Mouse (Mus musculus): ENCODE results near the gene Fdx1. TPM values are rescaled to one million over a fixed set of nuclear protein-coding genes. Genes with fewer than 3 reads are reported as not detected.

Gene Fdx1
- polyA plus RNA-seq, 1 experiment from 2014 or later: 126 TPM

GRCm38 (mm10) chr9:51973846-51974245, 10.5 kb upstream of the Fdx1 start:
- no peak overlapping the region for H3K4me2 ChIP-seq (replicated peaks; ENCODE audit: low read depth)
- 33% methylated on average over 3 of the region's 3 CpGs for WGBS

DNA sequence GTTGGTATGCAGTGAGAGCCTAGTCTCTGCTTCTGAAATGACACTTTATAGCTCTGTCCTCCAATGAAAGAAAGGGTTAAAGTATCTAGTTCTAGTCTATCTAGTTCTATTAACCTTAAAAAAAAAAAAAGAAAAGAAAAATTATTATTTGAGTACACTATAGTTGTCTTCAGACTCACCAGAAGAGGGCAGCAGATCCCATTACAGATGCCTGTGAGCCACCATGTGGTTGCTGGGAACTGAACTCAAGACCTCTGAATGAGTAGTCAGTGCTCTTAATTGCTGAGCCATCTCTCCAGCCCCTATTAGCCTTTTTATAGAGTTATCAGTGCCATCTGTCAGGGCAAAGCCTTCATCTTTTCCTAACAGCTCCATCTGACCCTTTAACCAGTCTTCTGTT, 3.0 kb upstream of the Fdx1 start:
- no peak overlapping the region for H3K9ac ChIP-seq (ENCODE audit: low read depth, low read length)
- no peaks in the 10 kb centered on the region for H3K27me3 ChIP-seq (replicated peaks; ENCODE audit: control insufficient read depth, insufficient read depth, low read length)
- H3K4me3 ChIP-seq (ENCODE audit: low read depth, low read length): no peak overlapping the region
- no peak overlapping the region for H3K27ac ChIP-seq (ENCODE audit: low read depth, low read length)
- no peak for ATAC-seq
- H3K9me3 ChIP-seq (ENCODE audit: control insufficient read depth): no peaks in the 10 kb centered on the region
- no peak overlapping the region for H3K4me2 ChIP-seq (replicated peaks; ENCODE audit: low read depth)
- TF ChIP-seq CTCF (IDR thresholded peaks at IDR 0.05; ENCODE audit: low read depth): peak; percentile 59
- 0 out of 2 replicates have a peak, but pooled peaks cover 4% of the 10 kb centered on the region for H3K4me1 ChIP-seq (replicated peaks; ENCODE audit: control insufficient read depth, insufficient read depth, low read length)
- no peaks in the 10 kb centered on the region for H3K36me3 ChIP-seq (ENCODE audit: control insufficient read depth, insufficient read depth)

More at GRCm38 (mm10) chr9:51973846-51974245, 10.5 kb upstream of the Fdx1 start:
- Histone ChIP-seq H3K4me3 (ENCODE audit: low read depth, low read length) (no peak overlapping the region), H3K9me3 (ENCODE audit: control insufficient read depth) (no peaks in the 10 kb centered on the region), H3K27ac (ENCODE audit: low read depth, low read length) (no peak overlapping the region), H3K4me1 (replicated peaks; ENCODE audit: control insufficient read depth, insufficient read depth, low read length) (no peaks in the 10 kb centered on the region), H3K36me3 (ENCODE audit: control insufficient read depth, insufficient read depth) (no peaks in the 10 kb centered on the region), H3K9ac (ENCODE audit: low read depth, low read length) (no peak overlapping the region), H3K27me3 (replicated peaks; ENCODE audit: control insufficient read depth, insufficient read depth, low read length) (peaks cover 16% of the 10 kb centered on the region; the same call in 1 of the 2 replicates)
- ATAC-seq: no peak
- TF ChIP-seq CTCF (IDR thresholded peaks at IDR 0.05; ENCODE audit: low read depth): no peak

GRCm38 (mm10) chr9:51964110-51964509, 754 bp upstream of the Fdx1 start:
- 63% methylated on average over 6 of the region's 6 CpGs for WGBS
- H3K4me1 ChIP-seq (replicated peaks; ENCODE audit: control insufficient read depth, insufficient read depth, low read length): 0 out of 2 replicates have a peak, but pooled peaks cover 5% of the 10 kb centered on the region
- no peak for TF ChIP-seq CTCF (IDR thresholded peaks at IDR 0.05; ENCODE audit: low read depth)
- H3K4me3 ChIP-seq (ENCODE audit: low read depth, low read length): no peak overlapping the region
- no peak overlapping the region for H3K9ac ChIP-seq (ENCODE audit: low read depth, low read length)
- H3K36me3 ChIP-seq (ENCODE audit: control insufficient read depth, insufficient read depth): no peaks in the 10 kb centered on the region
- no peaks in the 10 kb centered on the region for H3K9me3 ChIP-seq (ENCODE audit: control insufficient read depth)
- H3K27me3 ChIP-seq (replicated peaks; ENCODE audit: control insufficient read depth, insufficient read depth, low read length): no peaks in the 10 kb centered on the region
- no peak overlapping the region for H3K4me2 ChIP-seq (replicated peaks; ENCODE audit: low read depth)
- no peak for ATAC-seq
- H3K27ac ChIP-seq (ENCODE audit: low read depth, low read length): no peak overlapping the region

GRCm38 (mm10) chr9:51961190-51961909, 2.0 kb downstream of the Fdx1 start:
- Histone ChIP-seq H3K4me3 (ENCODE audit: low read depth, low read length) (no peak overlapping the region), H3K36me3 (ENCODE audit: control insufficient read depth, insufficient read depth) (0 out of 2 replicates have a peak, but pooled peaks cover 4% of the 10 kb centered on the region), H3K4me1 (replicated peaks; ENCODE audit: control insufficient read depth, insufficient read depth, low read length) (0 out of 2 replicates have a peak, but pooled peaks cover 5% of the 10 kb centered on the region), H3K9me3 (ENCODE audit: control insufficient read depth) (no peaks in the 10 kb centered on the region), H3K4me2 (replicated peaks; ENCODE audit: low read depth) (peak overlapping the region; percentile 21; the same call in 1 of the 2 replicates), H3K9ac (ENCODE audit: low read depth, low read length) (no peak overlapping the region), H3K27ac (ENCODE audit: low read depth, low read length) (no peak overlapping the region), H3K27me3 (replicated peaks; ENCODE audit: control insufficient read depth, insufficient read depth, low read length) (no peaks in the 10 kb centered on the region)
- WGBS: 58% methylated on average over 6 of the region's 6 CpGs
- ATAC-seq: no peak
- TF ChIP-seq CTCF (IDR thresholded peaks at IDR 0.05; ENCODE audit: low read depth): no peak

GRCm38 (mm10) chr9:51960331-51960730, 3.0 kb downstream of the Fdx1 start:
- 0 out of 2 replicates have a peak, but pooled peaks cover 6% of the 10 kb centered on the region for H3K36me3 ChIP-seq (ENCODE audit: control insufficient read depth, insufficient read depth)
- no peaks in the 10 kb centered on the region for H3K27me3 ChIP-seq (replicated peaks; ENCODE audit: control insufficient read depth, insufficient read depth, low read length)
- TF ChIP-seq CTCF (IDR thresholded peaks at IDR 0.05; ENCODE audit: low read depth): no peak
- H3K27ac ChIP-seq (ENCODE audit: low read depth, low read length): no peak overlapping the region
- 57% methylated on average over 2 of the region's 2 CpGs for WGBS
- no peak overlapping the region for H3K9ac ChIP-seq (ENCODE audit: low read depth, low read length)
- no peaks in the 10 kb centered on the region for H3K9me3 ChIP-seq (ENCODE audit: control insufficient read depth)
- H3K4me2 ChIP-seq (replicated peaks; ENCODE audit: low read depth): no peak overlapping the region
- H3K4me1 ChIP-seq (replicated peaks; ENCODE audit: control insufficient read depth, insufficient read depth, low read length): 0 out of 2 replicates have a peak, but pooled peaks cover 5% of the 10 kb centered on the region
- ATAC-seq: no peak
- H3K4me3 ChIP-seq (ENCODE audit: low read depth, low read length): no peak overlapping the region

GRCm38 (mm10) chr9:51958981-51959380, 4.4 kb downstream of the Fdx1 start:
- H3K9ac ChIP-seq (ENCODE audit: low read depth, low read length): no peak overlapping the region
- no peak overlapping the region for H3K27ac ChIP-seq (ENCODE audit: low read depth, low read length)
- TF ChIP-seq CTCF (IDR thresholded peaks at IDR 0.05; ENCODE audit: low read depth): no peak
- no peak overlapping the region for H3K4me3 ChIP-seq (ENCODE audit: low read depth, low read length)
- no peaks in the 10 kb centered on the region for H3K27me3 ChIP-seq (replicated peaks; ENCODE audit: control insufficient read depth, insufficient read depth, low read length)
- H3K9me3 ChIP-seq (ENCODE audit: control insufficient read depth): no peaks in the 10 kb centered on the region
- 0 out of 2 replicates have a peak, but pooled peaks cover 5% of the 10 kb centered on the region for H3K4me1 ChIP-seq (replicated peaks; ENCODE audit: control insufficient read depth, insufficient read depth, low read length)
- no peak for ATAC-seq
- no peak overlapping the region for H3K4me2 ChIP-seq (replicated peaks; ENCODE audit: low read depth)
- peaks cover 11% of the 10 kb centered on the region; the same call in 1 of the 2 replicates for H3K36me3 ChIP-seq (ENCODE audit: control insufficient read depth, insufficient read depth)
